Mouse (Mus musculus) layer of hippocampus, adult 9-11 months (tissue): ENCODE measurements around the gene Bub1b.
"Not testable (repeated sequence)": the region's sequence is repeated elsewhere in the genome, so short reads cannot be mapped to it uniquely, and the experiment has no call there.

Source experiments
- DNase-seq: peaks from one replicate; pipeline ENCODE4 v3.0.0; 2022

Gene Bub1b

GRCm38 (mm10) chr2:118620101-118620500 lies 22.1 kb downstream of the Bub1b start:
- no peak for DNase-seq

- DNase-seq = no peak
Measured at GRCm38 (mm10) chr2:118620608-118621007, 22.6 kb downstream of the Bub1b start.

- DNase-seq = peak; percentile 43
Measured at GRCm38 (mm10) chr2:118629276-118629675, 31.3 kb downstream of the Bub1b start.

GRCm38 (mm10) chr2:118633441-118633840 lies 35.4 kb downstream of the Bub1b start:
- no peak for DNase-seq

GRCm38 (mm10) chr2:118637258-118637657 lies 39.2 kb downstream of the Bub1b start:
- DNase-seq = no peak

GRCm38 (mm10) chr2:118637888-118638526 lies 40.0 kb downstream of the Bub1b start:
- peak; percentile 49 for DNase-seq

- no peak for DNase-seq
Measured at GRCm38 (mm10) chr2:118638686-118639085, 40.7 kb downstream of the Bub1b start.

- DNase-seq = no peak
Measured at GRCm38 (mm10) chr2:118641147-118641546, 43.1 kb downstream of the Bub1b start.

GRCm38 (mm10) chr2:118642431-118642830 lies 44.4 kb downstream of the Bub1b start:
- no peak for DNase-seq

GRCm38 (mm10) chr2:118642942-118643341 lies 44.9 kb downstream of the Bub1b start:
- DNase-seq = no peak

- DNase-seq = peak; percentile 79
Measured at GRCm38 (mm10) chr2:118646665-118647064, 48.7 kb downstream of the Bub1b start.

GRCm38 (mm10) chr2:118650697-118651096 lies 52.7 kb downstream of the Bub1b start:
- not testable (repeated sequence) for DNase-seq

GRCm38 (mm10) chr2:118656688-118657281 lies 58.8 kb downstream of the Bub1b start:
- no peak for DNase-seq

- DNase-seq = no peak
Measured at GRCm38 (mm10) chr2:118658457-118658856, 60.4 kb downstream of the Bub1b start.

- peak; percentile 56 for DNase-seq
Measured at GRCm38 (mm10) chr2:118659077-118659476, 61.1 kb downstream of the Bub1b start.

GRCm38 (mm10) chr2:118659493-118659892 lies 61.5 kb downstream of the Bub1b start:
- no peak for DNase-seq

GRCm38 (mm10) chr2:118659998-118660452 lies 62.0 kb downstream of the Bub1b start:
- peak; percentile 43 for DNase-seq

- no peak for DNase-seq
Measured at GRCm38 (mm10) chr2:118661891-118662290, 63.9 kb downstream of the Bub1b start.

GRCm38 (mm10) chr2:118662902-118663803 lies 65.1 kb downstream of the Bub1b start, which contains the start of gene Pak6:
Gene Pak6, plus strand, starts transcription at chr2:118663303.
- peak; percentile 78 for DNase-seq

GRCm38 (mm10) chr2:118663804-118664766 lies 66.1 kb downstream of the Bub1b start:
- DNase-seq = no peak

- no peak for DNase-seq
Measured at GRCm38 (mm10) chr2:118664975-118665516, 67.0 kb downstream of the Bub1b start.

- DNase-seq = no peak
Measured at GRCm38 (mm10) chr2:118665616-118666015, 67.6 kb downstream of the Bub1b start.
